Comparison of ENCODE assay signal across 24 mouse cellular contexts in genomic region chr7:44568803-44569202, GRCm38 (mm10). TPM values are rescaled to one million over a fixed set of nuclear protein-coding genes. Genes with fewer than 3 reads are reported as not detected.
DNase-seq lines count a peak whose midpoint lies in the region; ATAC-seq and TF ChIP-seq lines count a peak whose summit lies in the region.
"Had no signal": no experiment of that assay in that cellular context is flagged by ENCODE, and none has a peak within 500 bp of the region (broad histone marks: within the 10 kb centered on the region; RNA-seq: fewer than 3 reads in every experiment).

No protein-coding gene starts in this region.

- no peak overlapping the region for H3K4me3 ChIP-seq in lung, postnatal 0 days (ENCODE audit: low read depth, low read length)
- no peak overlapping the region for H3K4me3 ChIP-seq in CH12.LX (replicated peaks in 1 of 3; ENCODE audit: low read depth in 2 of 3, low read length in 2 of 3, poor library complexity in 1 of 3)
- H3K4me3 ChIP-seq: embryonic facial prominence, embryonic 10.5 days; embryonic facial prominence, embryonic 12.5 days; forebrain, embryonic 13.5 days; forebrain, embryonic 15.5 days had no signal

- H3K4me1 ChIP-seq in lung, postnatal 0 days (ENCODE audit: insufficient read depth, low read depth, low read length), result no peaks in the 10 kb centered on the region
- H3K4me1 ChIP-seq in CH12.LX (ENCODE audit: control insufficient read depth in 1 of 2, insufficient read depth in 2 of 2), result peaks cover 16 to 48% of the 10 kb centered on the region in 2 experiments
- H3K4me1 ChIP-seq: embryonic facial prominence, embryonic 12.5 days; forebrain, embryonic 13.5 days; forebrain, embryonic 15.5 days had no signal

- ATAC-seq in lung, postnatal 0 days, result peak; percentile 51
- ATAC-seq: activated CD4-positive, CD25-positive, alpha-beta regulatory T cell, adult 4 months; CD4-positive, CD25-positive, alpha-beta regulatory T cell, adult 4 months; forebrain, embryonic 13.5 days; forebrain, embryonic 15.5 days; forebrain, postnatal 0 days had no signal

- H3K27ac ChIP-seq in lung, postnatal 0 days (ENCODE audit: low read length), result no peak overlapping the region
- H3K27ac ChIP-seq in CH12.LX (ENCODE audit: insufficient read depth, low read depth), result no peak overlapping the region
- H3K27ac ChIP-seq: embryonic facial prominence, embryonic 10.5 days; embryonic facial prominence, embryonic 12.5 days; forebrain, embryonic 13.5 days; forebrain, embryonic 15.5 days had no signal

- in situ Hi-C loops in CH12.LX (cut with MboI; ENCODE audit: low pct_ligation_motif_present, low pct_unique_long_range_greater_than_20kb, low sequenced_read_pairs), result no loop called here

- peak; percentile 73 for DNase-seq in lung, postnatal 0 days (ENCODE audit: low spot score)
- no peak for DNase-seq in lung, postnatal 10 days
- DNase-seq in spleen, postnatal 36 days (ENCODE audit: low spot score in 2 of 2), result peak; percentile 57
- no peak for DNase-seq in spleen, adult 12 weeks (ENCODE audit: low spot score)
- DNase-seq in CH12.LX (ENCODE audit: extremely low read depth), result no peak
- peak; percentile 44 for DNase-seq in splenic B cell, adult 2 months (ENCODE audit: low read depth, low spot score)
- no peak for DNase-seq in heart, adult 11 months
- no peak for DNase-seq in right cerebral cortex, postnatal 10 days (ENCODE audit: low spot score in 2 of 2)
- DNase-seq: adrenal gland, adult 2 months; adrenal gland, postnatal 10 days; adrenal gland, postnatal 25 days; cerebellum, adult 11 months; cerebellum, adult 18-20 months; cerebellum, adult 9-10 months; cerebellum, postnatal 10 days; cerebellum, postnatal 25 days; forebrain, postnatal 0 days had no signal

- TF ChIP-seq EP300 in lung, postnatal 0 days (IDR thresholded peaks at IDR 0.05), result peak; percentile 95
- no peak for TF ChIP-seq EP300 in CH12.LX (IDR thresholded peaks at IDR 0.05; ENCODE audit: low read length)

- TF ChIP-seq CTCF in lung, postnatal 0 days (IDR thresholded peaks at IDR 0.05), result no peak
- TF ChIP-seq CTCF in CH12.LX (conservative IDR thresholded peaks at IDR 0.05 in 1 of 2, IDR thresholded peaks at IDR 0.05 in 1 of 2; ENCODE audit: low read depth in 2 of 2, low read length in 2 of 2), result no peak

- no peak overlapping the region for H3K9ac ChIP-seq in lung, postnatal 0 days (replicated peaks; ENCODE audit: low read depth)
- H3K9ac ChIP-seq in CH12.LX (ENCODE audit: insufficient read depth, low read depth), result no peak overlapping the region
- H3K9ac ChIP-seq: embryonic facial prominence, embryonic 12.5 days; forebrain, embryonic 13.5 days; forebrain, embryonic 15.5 days; forebrain, postnatal 0 days had no signal

- TF ChIP-seq RAD21 in CH12.LX (IDR thresholded peaks at IDR 0.05; ENCODE audit: low read depth, low read length), result no peak

- 36% methylated on average over 9 of the region's 9 CpGs for WGBS in lung, postnatal 0 days

- no peak overlapping the region for H3K4me2 ChIP-seq in lung, postnatal 0 days (replicated peaks; ENCODE audit: low read depth, low read length)
- no peak overlapping the region for H3K4me2 ChIP-seq in CH12.LX (ENCODE audit: insufficient read depth, low read depth, poor library complexity, severe bottlenecking)
- H3K4me2 ChIP-seq: embryonic facial prominence, embryonic 12.5 days; forebrain, embryonic 13.5 days; forebrain, embryonic 15.5 days had no signal

- no peaks in the 10 kb centered on the region for H3K36me3 ChIP-seq in lung, postnatal 0 days (ENCODE audit: insufficient read depth, low read length)
- H3K36me3 ChIP-seq in CH12.LX (replicated peaks in 1 of 2; ENCODE audit: control insufficient read depth in 1 of 2, insufficient read depth in 1 of 2, low read length in 1 of 2), result no peaks in the 10 kb centered on the region
- H3K36me3 ChIP-seq in splenic B cell, adult 2 months (ENCODE audit: control insufficient read depth, insufficient read depth, low read length, poor library complexity, severe bottlenecking), result no peaks in the 10 kb centered on the region
- H3K36me3 ChIP-seq: embryonic facial prominence, embryonic 10.5 days; embryonic facial prominence, embryonic 12.5 days; forebrain, embryonic 15.5 days had no signal

- dilution Hi-C loops in CH12.LX (cut with MboI; ENCODE audit: extremely low pct_ligation_motif_present, extremely low pct_unique_long_range_greater_than_20kb, low sequenced_read_pairs), result no loop called here

- TF ChIP-seq POLR2A in CH12.LX (IDR thresholded peaks at IDR 0.05; ENCODE audit: low read depth, low read length), result no peak

- no peaks in the 10 kb centered on the region for H3K27me3 ChIP-seq in lung, postnatal 0 days (replicated peaks; ENCODE audit: insufficient read depth, low read length)
- no peaks in the 10 kb centered on the region for H3K27me3 ChIP-seq in CH12.LX (replicated peaks)
- no peaks in the 10 kb centered on the region for H3K27me3 ChIP-seq in splenic B cell, adult 2 months (ENCODE audit: control insufficient read depth, insufficient read depth, low read length, poor library complexity, severe bottlenecking)
- H3K27me3 ChIP-seq: embryonic facial prominence, embryonic 12.5 days; forebrain, embryonic 15.5 days had no signal

- H3K9me3 ChIP-seq in lung, postnatal 0 days (ENCODE audit: low read length), result no peaks in the 10 kb centered on the region
- H3K9me3 ChIP-seq in CH12.LX (replicated peaks; ENCODE audit: low read length), result peaks cover 8% of the 10 kb centered on the region
- H3K9me3 ChIP-seq: embryonic facial prominence, embryonic 10.5 days; embryonic facial prominence, embryonic 12.5 days; forebrain, embryonic 13.5 days; forebrain, embryonic 15.5 days had no signal

- peaks cover 3% of the 10 kb centered on the region for H3K79me2 ChIP-seq in CH12.LX (replicated peaks; ENCODE audit: control insufficient read depth, extremely low read depth, insufficient read depth, poor library complexity, severe bottlenecking)

TF ChIP-seq in CH12.LX, 34 proteins besides CTCF, POLR2A, EP300 and RAD21:
- TF ChIP-seq MAX (IDR thresholded peaks at IDR 0.05; ENCODE audit: low read length), result no peak
- peak; percentile 51 for TF ChIP-seq BHLHE40 (IDR thresholded peaks at IDR 0.05; ENCODE audit: low read depth, low read length)
- no peak for TF ChIP-seq KAT2A (IDR thresholded peaks at IDR 0.05; ENCODE audit: insufficient replicate concordance, low read length)

RNA-seq across cellular contexts. Expression of gene Napsa, which starts 3.4 kb away (rescaled TPM):
- polyA plus RNA-seq in lung, postnatal 0 days (2015; fragmentation: Nextera tagmentation; extraction: Ambion mirVana), result 824 and 832 TPM in 2 replicates
- total RNA-seq in CH12.LX (2012; rRNA removed), result 194 and 200 TPM in 2 replicates
- 133 and 175 TPM in 2 replicates for total RNA-seq in CH12.LX (2014; rRNA removed)
- polyA plus RNA-seq in CH12.LX (2012; ENCODE audit: insufficient read length, low read depth), result 239 and 253 TPM in 2 replicates
- total RNA-seq: MEL had no signal

RNA-seq across cellular contexts. Expression of gene Nr1h2, which starts 15.1 kb away (rescaled TPM):
- 74.8 and 84.3 TPM in 2 replicates for polyA plus RNA-seq in lung, postnatal 0 days (2015; fragmentation: Nextera tagmentation; extraction: Ambion mirVana)
- 36.8 and 50.0 TPM in 2 replicates for total RNA-seq in CH12.LX (2012; rRNA removed)
- 13.9 and 14.2 TPM in 2 replicates for total RNA-seq in CH12.LX (2014; rRNA removed)
- polyA plus RNA-seq in CH12.LX (2012; ENCODE audit: insufficient read length, low read depth), result 40.5 and 43.8 TPM in 2 replicates

RNA-seq across cellular contexts. Expression of gene Pold1, which starts 20.2 kb away (rescaled TPM):
- 13.5 and 17.5 TPM in 2 replicates for polyA plus RNA-seq in lung, postnatal 0 days (2015; fragmentation: Nextera tagmentation; extraction: Ambion mirVana)
- total RNA-seq in CH12.LX (2012; rRNA removed) (103 and 131 TPM in 2 replicates), CH12.LX (2014; rRNA removed) (44.2 and 49.3 TPM in 2 replicates)
- 61.4 and 67.6 TPM in 2 replicates for polyA plus RNA-seq in CH12.LX (2012; ENCODE audit: insufficient read length, low read depth)

RNA-seq across cellular contexts. Expression of gene Kcnc3, which starts 21.7 kb away (rescaled TPM):
- 3.8 TPM in 2 replicates for polyA plus RNA-seq in lung, postnatal 0 days (2015; fragmentation: Nextera tagmentation; extraction: Ambion mirVana)
- 1.4 and 1.7 TPM in 2 replicates for total RNA-seq in CH12.LX (2012; rRNA removed)
- total RNA-seq in CH12.LX (2014; rRNA removed), result 0.18 and 0.31 TPM in 2 replicates
- 3.4 and 5.6 TPM in 2 replicates for polyA plus RNA-seq in CH12.LX (2012; ENCODE audit: insufficient read length, low read depth)
- total RNA-seq: MEL had no signal
- polyA plus RNA-seq: activated CD4-positive, CD25-positive, alpha-beta regulatory T cell, adult 4 months had no signal

RNA-seq across cellular contexts. Expression of gene Spib, which starts 36.9 kb away (rescaled TPM):
- 0.72 and 1.2 TPM in 2 replicates for polyA plus RNA-seq in lung, postnatal 0 days (2015; fragmentation: Nextera tagmentation; extraction: Ambion mirVana)
- total RNA-seq in CH12.LX (2012; rRNA removed) (135 and 200 TPM in 2 replicates), CH12.LX (2014; rRNA removed) (162 and 194 TPM in 2 replicates)
- polyA plus RNA-seq in CH12.LX (2012; ENCODE audit: insufficient read length, low read depth), result 279 and 336 TPM in 2 replicates
- polyA plus RNA-seq: embryonic facial prominence, embryonic 10.5 days; embryonic facial prominence, embryonic 12.5 days; forebrain, embryonic 13.5 days; forebrain, embryonic 15.5 days; forebrain, postnatal 0 days had no signal

Comparison
In these comparisons a context has a peak if more than half of its experiments do, and no peak if none do; other contexts are left out.
1. DNase-seq: peak in lung, postnatal 0 days (single experiment), spleen, postnatal 36 days (2 of 2) and splenic B cell, adult 2 months (single experiment); none in lung, postnatal 10 days (single experiment), spleen, adult 12 weeks (single experiment), CH12.LX (single experiment), heart, adult 11 months (single experiment) and right cerebral cortex, postnatal 10 days (0 of 2).